Mouse (Mus musculus): ENCODE measurements around the gene Epyc. TPM values are rescaled to one million over a fixed set of nuclear protein-coding genes. Genes with fewer than 3 reads are reported as not detected.
"Not testable (repeated sequence)": the region's sequence is repeated elsewhere in the genome, so short reads cannot be mapped to it uniquely, and the experiment has no call there.

The Epyc gene
- polyA plus RNA-seq, 1 experiment from 2014 or later = 0.48 TPM

DNA sequence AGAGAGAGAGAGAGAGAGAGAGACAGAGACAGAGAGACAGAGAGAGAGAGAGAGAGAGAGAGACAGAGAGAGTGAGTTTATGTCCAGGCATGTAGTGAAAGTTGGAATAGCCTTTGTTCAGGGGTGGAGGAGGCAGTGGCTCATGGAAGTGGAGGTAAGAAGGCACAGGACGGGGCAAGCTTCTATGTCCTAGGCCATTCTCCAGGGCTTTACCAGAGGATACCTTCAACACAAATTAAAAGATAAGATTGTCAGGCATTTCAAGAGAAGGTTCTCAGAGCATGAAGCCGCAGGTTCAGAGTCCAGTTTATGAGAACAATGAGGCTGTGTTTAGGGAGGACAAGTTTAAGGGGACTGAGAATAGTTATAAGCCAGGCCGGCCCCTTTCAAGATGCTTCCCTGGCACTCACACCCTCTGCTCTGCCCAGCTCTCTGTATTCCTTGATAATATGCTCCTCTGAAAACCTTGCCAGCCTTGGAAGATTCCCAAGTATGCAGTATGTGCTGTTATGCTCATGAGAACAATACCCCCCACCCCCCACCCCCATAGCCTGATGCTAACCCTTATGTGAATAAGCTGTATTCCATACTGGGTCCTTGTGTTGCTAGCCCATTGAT lies 71.5 kb downstream of the Epyc start:
- Histone ChIP-seq H3K36me3 (no peaks in the 10 kb centered on the region), H3K4me3 (no peak overlapping the region), H3K4me1 (replicated peaks) (no peaks in the 10 kb centered on the region), H3K27ac (replicated peaks) (no peak overlapping the region), H3K9me3 (no peaks in the 10 kb centered on the region), H3K9ac (no peak overlapping the region), H3K4me2 (no peak overlapping the region), H3K27me3 (no peaks in the 10 kb centered on the region)
- no peak for ATAC-seq (ENCODE audit: low FRiP score, low read depth)
- WGBS = 81% methylated on average over 3 of the region's 3 CpGs

DNA sequence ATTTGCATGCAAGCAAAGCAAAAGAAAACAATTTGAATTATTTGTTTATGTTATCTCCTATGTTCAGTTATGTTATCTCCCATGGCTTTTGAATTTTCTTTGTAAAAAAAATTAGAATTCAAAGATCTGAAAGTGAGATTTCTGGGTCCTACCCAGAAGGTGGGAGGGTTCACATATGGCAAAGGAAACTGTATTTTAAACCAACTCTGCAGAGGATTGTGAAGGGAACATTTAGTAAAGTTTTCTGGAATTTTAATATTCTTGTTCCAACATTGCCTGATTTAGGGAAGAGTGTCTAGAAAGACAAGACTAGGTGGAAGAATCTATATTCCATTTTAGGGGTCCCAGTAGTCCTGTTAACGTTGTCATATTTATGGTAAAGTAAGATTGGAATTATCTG lies 73.4 kb downstream of the Epyc start:
- H3K9me3 ChIP-seq = no peaks in the 10 kb centered on the region
- no peaks in the 10 kb centered on the region for H3K4me1 ChIP-seq (replicated peaks)
- H3K36me3 ChIP-seq = no peaks in the 10 kb centered on the region
- H3K4me2 ChIP-seq = no peak overlapping the region
- no peak overlapping the region for H3K9ac ChIP-seq
- ATAC-seq (ENCODE audit: low FRiP score, low read depth) = no peak
- H3K4me3 ChIP-seq = no peak overlapping the region
- H3K27ac ChIP-seq (replicated peaks) = no peak overlapping the region
- 86% methylated on average over 1 of the region's 1 CpGs for WGBS
- H3K27me3 ChIP-seq = no peaks in the 10 kb centered on the region

DNA sequence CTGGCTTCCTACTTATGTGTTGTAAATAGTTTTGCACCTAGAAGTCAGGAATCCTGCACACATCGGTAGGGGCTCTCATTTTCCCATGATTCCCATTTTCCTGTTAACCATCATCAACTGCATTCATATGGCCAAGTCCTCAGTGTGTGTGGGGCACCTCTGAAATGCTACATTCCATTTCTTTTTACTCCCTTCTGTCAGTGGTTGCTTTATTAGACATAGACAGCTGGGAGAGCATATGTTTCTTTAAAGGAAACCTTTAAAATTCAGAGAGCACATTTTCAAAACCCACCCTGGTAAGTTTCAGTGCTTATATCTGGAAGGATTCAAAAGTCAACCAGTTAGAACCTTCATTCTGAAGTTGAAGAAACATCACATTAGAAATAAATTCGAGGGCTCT lies 74.2 kb downstream of the Epyc start:
- no peak overlapping the region for H3K4me2 ChIP-seq
- no peaks in the 10 kb centered on the region for H3K36me3 ChIP-seq
- WGBS = 88% methylated on average over 2 of the region's 2 CpGs
- H3K27me3 ChIP-seq = no peaks in the 10 kb centered on the region
- H3K4me3 ChIP-seq = no peak overlapping the region
- no peaks in the 10 kb centered on the region for H3K4me1 ChIP-seq (replicated peaks)
- H3K27ac ChIP-seq (replicated peaks) = no peak overlapping the region
- ATAC-seq (ENCODE audit: low FRiP score, low read depth) = no peak
- no peaks in the 10 kb centered on the region for H3K9me3 ChIP-seq
- no peak overlapping the region for H3K9ac ChIP-seq

DNA sequence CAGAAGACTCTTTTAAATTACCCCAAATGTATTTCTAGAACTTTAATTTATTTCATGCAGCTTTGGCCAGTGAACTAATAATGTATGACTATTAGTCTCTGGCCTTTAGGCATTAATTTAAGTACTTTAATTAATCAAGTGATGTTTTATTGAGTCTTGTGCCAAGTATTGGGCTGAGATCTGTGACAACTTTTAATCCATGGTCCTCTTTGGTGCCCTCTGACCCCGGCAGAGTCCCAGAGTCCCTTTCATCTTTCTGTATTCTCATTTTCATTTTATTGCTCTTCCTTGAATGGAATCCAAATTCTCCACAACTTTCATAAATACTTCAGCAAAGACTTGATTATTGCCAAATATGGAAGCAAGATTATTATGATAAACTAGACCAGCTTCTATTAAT lies 76.8 kb downstream of the Epyc start:
- H3K9ac ChIP-seq = no peak overlapping the region
- H3K4me1 ChIP-seq (replicated peaks) = no peaks in the 10 kb centered on the region
- ATAC-seq (ENCODE audit: low FRiP score, low read depth) = no peak
- H3K4me3 ChIP-seq = no peak overlapping the region
- H3K27me3 ChIP-seq = no peaks in the 10 kb centered on the region
- 92% methylated on average over 1 of the region's 1 CpGs for WGBS
- no peak overlapping the region for H3K27ac ChIP-seq (replicated peaks)
- no peaks in the 10 kb centered on the region for H3K9me3 ChIP-seq
- no peaks in the 10 kb centered on the region for H3K36me3 ChIP-seq
- no peak overlapping the region for H3K4me2 ChIP-seq

DNA sequence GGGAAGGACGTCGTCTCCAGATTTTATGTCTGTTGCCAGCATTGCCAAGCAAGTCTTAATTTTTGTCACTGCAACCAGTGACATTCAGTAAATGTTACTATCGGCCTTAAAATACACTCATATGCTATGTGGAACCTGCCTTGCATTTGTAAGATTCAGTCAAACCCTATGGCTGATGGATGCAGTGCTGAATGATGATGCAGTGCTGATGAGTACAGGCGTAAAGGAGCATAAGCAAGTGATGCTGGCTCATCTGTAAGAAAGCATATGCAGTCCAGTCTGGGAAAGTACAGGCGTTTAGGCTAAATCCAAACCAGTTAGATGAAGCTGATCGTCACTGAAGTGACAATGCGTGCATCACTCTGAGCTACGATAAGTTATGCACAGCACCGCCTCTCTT lies 78.8 kb downstream of the Epyc start:
- no peak for ATAC-seq (ENCODE audit: low FRiP score, low read depth)
- 94% methylated on average over 9 of the region's 9 CpGs for WGBS
- H3K4me1 ChIP-seq (replicated peaks) = no peaks in the 10 kb centered on the region

DNA sequence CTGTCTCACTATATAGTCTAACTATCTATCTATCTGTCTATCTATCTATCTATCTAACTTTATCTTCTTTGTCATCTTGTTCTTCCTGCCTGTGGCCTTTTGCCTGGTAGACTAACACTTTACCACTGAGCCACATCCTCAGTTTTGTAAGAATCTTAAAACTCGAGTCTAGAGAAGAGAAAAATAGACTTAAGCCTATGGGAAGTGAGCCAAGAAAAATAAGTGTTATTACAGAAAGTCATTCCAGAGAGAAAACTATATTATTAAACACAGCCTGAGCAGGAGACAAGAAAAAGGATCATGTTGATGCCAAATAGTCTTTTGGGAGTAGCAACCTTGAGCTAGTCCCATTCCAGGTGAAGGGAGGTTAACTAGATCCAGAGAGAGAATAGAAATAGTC lies 82.1 kb downstream of the Epyc start:
- H3K4me2 ChIP-seq = no peak overlapping the region
- H3K9ac ChIP-seq = no peak overlapping the region
- no peaks in the 10 kb centered on the region for H3K9me3 ChIP-seq
- no peaks in the 10 kb centered on the region for H3K27me3 ChIP-seq
- H3K27ac ChIP-seq (replicated peaks) = no peak overlapping the region
- no peaks in the 10 kb centered on the region for H3K36me3 ChIP-seq
- no peak for ATAC-seq (ENCODE audit: low FRiP score, low read depth)
- H3K4me1 ChIP-seq (replicated peaks) = no peaks in the 10 kb centered on the region
- no peak overlapping the region for H3K4me3 ChIP-seq
- WGBS = 63% methylated on average over 1 of the region's 1 CpGs

More for the DNA sequence above, 78.8 kb downstream of the Epyc start:
- Histone ChIP-seq H3K4me2 (no peak overlapping the region), H3K27me3 (no peaks in the 10 kb centered on the region), H3K4me3 (no peak overlapping the region), H3K9ac (no peak overlapping the region), H3K9me3 (no peaks in the 10 kb centered on the region), H3K27ac (replicated peaks) (no peak overlapping the region), H3K36me3 (no peaks in the 10 kb centered on the region)

DNA sequence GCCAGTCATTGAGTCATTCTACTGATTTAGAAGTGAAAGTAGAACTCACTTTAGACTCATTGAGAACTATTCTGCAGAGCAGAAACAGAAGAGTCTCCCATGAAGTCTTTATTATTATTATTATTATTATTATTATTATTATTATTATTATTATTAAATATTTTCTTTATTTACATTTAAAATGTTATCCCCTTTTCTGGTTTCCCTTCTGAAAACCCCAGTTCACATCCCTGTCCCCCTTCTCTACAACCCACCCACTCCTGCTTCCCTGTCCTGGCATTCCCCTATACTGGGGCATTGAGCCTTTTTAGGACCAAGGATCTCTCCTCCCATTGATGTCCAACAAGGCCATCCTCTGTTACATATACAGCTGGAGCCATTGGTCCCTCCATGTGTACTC lies 82.8 kb downstream of the Epyc start, which contains the start of gene C030005K15Rik:
Gene C030005K15Rik (minus strand): TSS at position 101 of the 400 bp plus-strand sequence.
- not testable (repeated sequence) for H3K27ac ChIP-seq (replicated peaks); H3K4me3 ChIP-seq; H3K9ac ChIP-seq; ATAC-seq (ENCODE audit: low FRiP score, low read depth); H3K27me3 ChIP-seq; H3K9me3 ChIP-seq; H3K36me3 ChIP-seq; H3K4me2 ChIP-seq; H3K4me1 ChIP-seq (replicated peaks)

Other genes starting within 250 kb of the Epyc start
- 80.6 and 104 TPM in 2 replicates for gene Dcn, start 164.5 kb upstream of the Epyc start, polyA plus RNA-seq (2015; fragmentation: Nextera tagmentation; extraction: Ambion mirVana)
- gene Lum, start 78.9 kb upstream of the Epyc start, polyA plus RNA-seq (2015; fragmentation: Nextera tagmentation; extraction: Ambion mirVana) = 18.0 and 22.7 TPM in 2 replicates
- 0.13 TPM in 1 of 2 replicates, not detected in the other for gene Kera, start 37.2 kb upstream of the Epyc start, polyA plus RNA-seq (2015; fragmentation: Nextera tagmentation; extraction: Ambion mirVana)
- not detected in 2 replicates for gene Ccer1, start 49.0 kb downstream of the Epyc start, polyA plus RNA-seq (2015; fragmentation: Nextera tagmentation; extraction: Ambion mirVana)
- not detected in 2 replicates for gene C030005K15Rik, start 82.7 kb downstream of the Epyc start, polyA plus RNA-seq (2015; fragmentation: Nextera tagmentation; extraction: Ambion mirVana)

Data from hindbrain, embryonic 15.5 days (tissue).